Mouse (Mus musculus) hindbrain, embryonic 12.5 days (tissue): ENCODE results near the gene Ubl5. TPM values are rescaled to one million over a fixed set of nuclear protein-coding genes. Genes with fewer than 3 reads are reported as not detected.
"Not testable (repeated sequence)": the region's sequence is repeated elsewhere in the genome, so short reads cannot be mapped to it uniquely, and the experiment has no call there.

ENCODE experiments used
- ATAC-seq: fragments of 200-750 bp; cut with Nextera tagmentation; 2 replicates; pipeline ENCODE4 v1.8.0; 2017; ENCODE audit warnings: moderate TSS enrichment; ENCODE audit not compliant: low FRiP score
- H3K27ac ChIP-seq: fragments of 300-500 bp; sonication (generic); 2 replicates; pipeline ENCODE4 v1.5.1; 2016; ENCODE audit warnings: mild to moderate bottlenecking
- H3K27me3 ChIP-seq: fragments of 300-500 bp; sonication (generic); 2 replicates; pipeline ENCODE4 v1.6.1; 2016; ENCODE audit warnings: mild to moderate bottlenecking
- H3K36me3 ChIP-seq: fragments of 300-500 bp; sonication (generic); 2 replicates; pipeline ENCODE4 v1.6.1; 2016; ENCODE audit warnings: mild to moderate bottlenecking
- H3K4me1 ChIP-seq: fragments of 300-500 bp; sonication (generic); 2 replicates; pipeline ENCODE4 v1.6.1; 2016
- H3K4me2 ChIP-seq: fragments of 300-500 bp; sonication (generic); replicated peaks from 2 replicates; pipeline ENCODE4 v1.6.1; 2016; ENCODE audit warnings: mild to moderate bottlenecking
- H3K4me3 ChIP-seq: fragments of 300-500 bp; sonication (generic); 2 replicates; pipeline ENCODE4 v1.5.1; 2016; ENCODE audit warnings: mild to moderate bottlenecking
- H3K9ac ChIP-seq: fragments of 300-500 bp; sonication (generic); 2 replicates; pipeline ENCODE4 v1.6.1; 2016; ENCODE audit warnings: mild to moderate bottlenecking, moderate library complexity
- H3K9me3 ChIP-seq: fragments of 300-500 bp; sonication (generic); replicated peaks from 2 replicates; pipeline ENCODE4 v1.6.1; 2016; ENCODE audit warnings: mild to moderate bottlenecking
- WGBS: fragments of 180-500 bp; shearing (Covaris S2); methylation state at CpG from one replicate; pipeline ENCODE4 v1.1.7; 2016; 5-methylcytosine and 5-hydroxymethylcytosine counted together
- polyA plus RNA-seq: library from polyadenylated mRNA; unstranded; fragments of >200 nt; fragmentation: Nextera tagmentation; extraction: Ambion mirVana; gene quantifications from 2 replicates; pipeline ENCODE4 v1.2.1, GENCODE M21; 2016

Ubl5 gene
- 445 and 471 TPM in 2 replicates for polyA plus RNA-seq

DNA sequence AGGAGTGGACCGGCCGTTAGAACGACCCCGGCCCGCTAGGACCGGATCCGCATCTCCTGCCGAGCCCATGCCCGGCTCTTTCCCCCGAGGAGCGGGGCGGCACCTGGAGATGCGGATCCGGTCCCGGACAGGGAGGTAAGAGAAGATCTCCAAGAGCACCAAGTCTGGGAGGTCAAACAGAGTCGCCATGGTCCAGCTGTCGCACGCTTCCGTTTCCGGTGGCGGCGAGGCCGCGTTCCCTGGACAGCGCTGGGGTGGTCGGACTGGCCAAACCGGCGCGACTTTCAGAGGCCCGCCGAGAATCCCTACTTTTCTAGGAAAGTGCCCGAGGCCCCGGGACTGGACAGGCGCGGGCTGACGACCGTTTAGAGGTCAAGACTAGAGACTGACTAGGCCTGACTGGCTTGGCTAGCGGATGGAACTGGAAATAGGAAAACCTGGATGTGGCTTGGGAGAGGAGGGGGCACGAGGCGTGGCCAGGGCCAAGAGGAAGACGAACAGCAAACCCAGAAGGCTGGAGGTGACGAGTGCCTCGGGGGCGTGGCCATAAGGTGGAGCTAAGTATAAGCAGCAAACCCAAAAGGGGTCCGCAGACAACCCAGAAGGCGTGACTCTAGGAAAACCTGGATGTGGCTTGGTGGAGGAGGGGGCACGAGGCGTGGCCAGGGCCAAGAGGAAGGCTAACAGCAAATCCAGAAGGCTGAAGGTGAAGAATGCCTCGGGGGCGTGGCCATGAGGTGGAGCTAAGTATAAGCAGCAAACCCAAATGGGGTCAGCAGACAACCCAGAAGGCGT is at the start of gene Ubl5:
Ubl5 (plus strand) TSS at position 778 of the 795 bp plus-strand sequence.
- peak within 1 kb of the TSS; percentile 88 for H3K4me3 ChIP-seq
- peaks cover 31% of the 10 kb centered on the region for H3K4me1 ChIP-seq
- peak; percentile 92 for ATAC-seq
- peak within 1 kb of the TSS; percentile 88 for H3K9ac ChIP-seq
- H3K36me3 ChIP-seq = peaks cover 28% of the 10 kb centered on the region
- no peaks in the 10 kb centered on the region for H3K9me3 ChIP-seq
- under 1% methylated on average over 51 of the region's 51 CpGs for WGBS
- peak within 1 kb of the TSS; percentile 93 for H3K27ac ChIP-seq
- peak within 1 kb of the TSS; percentile 98 for H3K4me2 ChIP-seq
- no peaks in the 10 kb centered on the region for H3K27me3 ChIP-seq

DNA sequence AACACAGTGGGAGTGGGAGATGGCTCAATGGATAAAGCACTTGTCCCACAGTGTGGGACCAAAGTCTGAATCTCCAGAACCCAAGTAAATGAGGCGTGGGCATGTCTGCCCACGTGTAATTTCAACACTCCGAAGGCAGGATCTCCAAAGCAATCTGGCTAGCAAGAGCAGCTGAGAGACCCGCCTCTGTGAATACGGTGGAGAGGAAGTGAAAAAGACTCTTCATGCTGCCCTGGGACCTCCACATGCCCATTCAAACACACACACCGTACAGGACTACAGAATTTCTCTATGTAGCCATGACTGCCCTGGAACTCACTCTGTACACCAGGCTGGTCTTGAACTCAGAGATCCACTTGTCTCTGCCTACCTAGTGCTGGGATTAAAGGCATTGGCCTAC is 41.4 kb upstream of the Ubl5 start:
- peaks cover 18% of the 10 kb centered on the region for H3K36me3 ChIP-seq
- no peaks in the 10 kb centered on the region for H3K27me3 ChIP-seq
- no peak overlapping the region for H3K27ac ChIP-seq
- no peak overlapping the region for H3K4me2 ChIP-seq
- H3K9me3 ChIP-seq = no peaks in the 10 kb centered on the region
- H3K9ac ChIP-seq = no peak overlapping the region
- no peak overlapping the region for H3K4me3 ChIP-seq
- 80% methylated on average over 6 of the region's 6 CpGs for WGBS
- no peaks in the 10 kb centered on the region for H3K4me1 ChIP-seq
- ATAC-seq = no peak

DNA sequence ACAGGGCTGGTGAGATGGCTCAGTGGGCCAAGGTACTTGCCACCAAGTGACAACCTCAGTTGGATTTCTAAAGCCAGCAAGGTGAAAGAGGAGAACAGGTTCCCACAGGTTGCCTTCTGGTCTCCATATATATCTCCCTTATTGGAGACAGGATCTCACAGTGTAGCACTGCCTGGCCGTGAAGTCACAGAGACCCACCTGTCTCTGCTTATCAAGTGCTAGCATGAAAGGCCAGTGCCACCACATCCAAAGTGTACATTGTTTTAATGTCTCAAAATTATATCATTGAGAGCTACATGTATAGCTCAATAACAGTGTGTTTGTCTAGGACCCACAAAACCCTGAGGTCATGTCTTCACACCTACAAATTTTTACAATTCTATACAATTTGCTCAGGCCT is 36.4 kb upstream of the Ubl5 start:
- H3K9ac ChIP-seq = 0 out of 2 replicates have a peak overlapping the region, but pooled peaks have one; percentile 82
- WGBS = 100% methylated on average over 1 of the region's 1 CpGs
- peak overlapping the region; percentile 68 for H3K4me2 ChIP-seq
- no peaks in the 10 kb centered on the region for H3K4me1 ChIP-seq
- no peaks in the 10 kb centered on the region for H3K9me3 ChIP-seq
- ATAC-seq = no peak
- 0 out of 2 replicates have a peak overlapping the region, but pooled peaks have one; percentile 98 for H3K27ac ChIP-seq
- H3K36me3 ChIP-seq = peaks cover 15% of the 10 kb centered on the region
- no peaks in the 10 kb centered on the region for H3K27me3 ChIP-seq
- peak overlapping the region; percentile 72; the same call in 1 of the 2 replicates for H3K4me3 ChIP-seq

DNA sequence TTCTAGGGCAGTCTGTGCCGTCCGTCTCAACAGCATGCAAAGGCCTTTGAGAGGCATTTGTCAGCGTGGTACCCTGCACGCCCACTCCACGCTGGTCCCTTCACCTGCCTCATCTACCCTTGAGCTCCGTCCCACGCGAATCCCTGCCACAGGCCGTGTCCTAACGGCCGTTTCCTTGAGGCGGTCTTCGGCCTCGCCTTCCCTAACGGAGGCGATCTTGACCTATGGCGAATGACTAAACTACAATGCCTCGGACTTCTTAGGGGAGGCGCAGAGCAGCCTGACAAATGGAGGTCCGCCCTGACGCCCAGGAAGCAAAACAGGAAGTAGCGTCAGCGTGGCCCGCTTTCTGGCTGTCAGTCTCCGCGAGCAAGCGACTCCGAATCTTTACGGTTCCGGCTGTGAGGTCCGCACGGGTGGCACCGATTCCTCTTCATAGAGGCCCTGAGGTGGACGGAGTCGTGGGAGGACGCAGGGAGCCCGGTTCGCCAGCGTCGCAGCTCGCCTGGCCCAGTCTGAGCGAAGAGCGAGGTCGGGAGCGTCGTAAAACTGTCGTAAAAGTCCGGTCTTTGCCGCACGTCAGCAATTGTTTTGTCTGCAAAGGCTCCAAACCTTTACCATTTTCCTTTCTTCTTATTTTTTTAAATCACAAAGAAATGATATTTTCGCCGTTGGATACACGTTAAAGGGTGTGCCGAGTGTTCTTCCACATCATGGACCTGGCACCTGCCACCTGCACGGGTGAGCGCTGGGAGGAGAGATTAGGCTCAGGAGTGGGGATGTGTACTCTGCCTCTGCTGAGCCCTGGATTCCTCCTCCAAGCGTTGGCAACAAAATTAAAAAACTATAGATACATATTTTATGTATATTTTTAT is 35.3 kb upstream of the Ubl5 start:
- Histone ChIP-seq H3K4me1 (no peaks in the 10 kb centered on the region), H3K9ac (peak overlapping the region; percentile 82), H3K36me3 (peaks cover 10% of the 10 kb centered on the region), H3K4me3 (peak overlapping the region; percentile 72), H3K27me3 (no peaks in the 10 kb centered on the region), H3K27ac (peak overlapping the region; percentile 98), H3K9me3 (no peaks in the 10 kb centered on the region), H3K4me2 (peak overlapping the region; percentile 68)
- WGBS = under 1% methylated on average over 57 of the region's 57 CpGs
- ATAC-seq = peak; percentile 90

DNA sequence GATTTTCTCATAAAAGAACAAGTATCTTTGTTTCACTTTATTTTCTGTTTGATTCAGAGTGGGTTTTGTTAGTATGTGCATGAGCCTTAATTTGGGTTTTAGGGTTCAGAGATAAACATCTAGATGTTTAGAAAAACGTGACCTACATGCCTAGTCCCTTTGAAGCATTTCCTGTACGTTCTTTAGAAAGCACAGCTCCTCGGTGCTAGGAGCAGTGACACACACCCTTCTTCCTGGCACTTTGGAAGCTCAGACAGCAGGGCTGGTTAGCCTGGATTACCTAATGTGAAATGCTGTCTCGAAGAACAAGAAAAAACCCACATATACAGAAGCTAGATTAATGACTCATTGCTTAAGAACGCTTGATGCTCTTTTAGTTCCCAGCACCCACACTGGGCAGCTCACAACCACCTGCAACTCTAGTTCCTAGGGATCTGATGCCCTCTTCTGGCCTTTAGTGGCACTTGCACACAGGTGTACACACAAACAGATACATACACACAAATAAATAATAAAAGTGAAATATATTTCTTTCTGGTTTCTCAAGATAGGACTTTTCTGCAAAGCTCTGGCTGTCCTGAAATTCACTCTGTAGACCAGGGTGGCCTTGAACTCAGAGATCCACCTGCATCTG is 32.7 kb upstream of the Ubl5 start:
- Histone ChIP-seq H3K27me3 (no peaks in the 10 kb centered on the region), H3K9ac (no peak overlapping the region), H3K4me3 (no peak overlapping the region), H3K36me3 (peaks cover 10% of the 10 kb centered on the region), H3K27ac (no peak overlapping the region), H3K4me2 (no peak overlapping the region), H3K4me1 (no peaks in the 10 kb centered on the region), H3K9me3 (no peaks in the 10 kb centered on the region)
- ATAC-seq = no peak
- WGBS = 84% methylated on average over 5 of the region's 5 CpGs

DNA sequence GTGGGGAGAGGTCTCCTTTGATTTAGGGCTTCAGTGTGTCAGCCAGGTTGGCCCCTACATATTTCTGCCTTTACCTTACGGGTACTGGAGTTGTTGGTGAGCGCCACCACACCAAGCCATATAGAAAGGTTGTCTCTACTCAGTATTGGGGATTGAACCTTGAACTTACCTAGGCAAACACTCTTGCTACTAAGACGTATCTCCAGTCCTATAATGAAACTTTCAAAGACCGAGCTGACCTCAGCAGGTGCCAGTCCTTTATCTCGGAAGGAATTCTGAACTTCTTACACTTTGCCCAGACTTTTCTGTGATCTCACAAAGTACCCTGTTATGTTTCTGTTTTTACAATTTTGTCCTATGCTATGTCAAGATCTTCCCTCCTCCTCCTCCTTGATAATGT is 30.7 kb upstream of the Ubl5 start:
- Histone ChIP-seq H3K4me3 (no peak overlapping the region), H3K4me1 (no peaks in the 10 kb centered on the region), H3K9ac (no peak overlapping the region), H3K9me3 (no peaks in the 10 kb centered on the region), H3K27ac (no peak overlapping the region), H3K4me2 (no peak overlapping the region), H3K27me3 (no peaks in the 10 kb centered on the region), H3K36me3 (peaks cover 14% of the 10 kb centered on the region)
- 84% methylated on average over 5 of the region's 5 CpGs for WGBS
- no peak for ATAC-seq

DNA sequence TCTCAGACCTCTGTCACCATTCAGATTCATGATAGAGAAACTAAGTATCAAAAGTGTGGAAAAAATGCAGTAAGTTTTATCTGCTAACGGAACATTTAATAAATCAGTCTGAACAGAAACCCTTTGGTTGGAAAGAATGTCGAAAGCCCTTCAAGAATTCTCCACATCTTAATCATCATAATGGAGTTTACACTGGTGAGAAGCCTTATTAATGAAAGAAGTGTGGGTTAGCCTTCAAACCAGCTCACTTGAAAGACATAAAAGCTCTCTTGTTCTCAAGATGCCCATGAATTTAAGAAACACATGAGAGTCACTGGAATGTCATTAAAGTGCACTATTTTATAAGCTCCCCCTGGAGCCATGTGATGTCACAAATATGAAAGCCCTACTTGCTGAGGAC is 26.0 kb upstream of the Ubl5 start:
- Histone ChIP-seq H3K4me1 (no peaks in the 10 kb centered on the region), H3K27ac (no peak overlapping the region), H3K9me3 (no peaks in the 10 kb centered on the region), H3K9ac (no peak overlapping the region), H3K27me3 (no peaks in the 10 kb centered on the region), H3K4me2 (no peak overlapping the region), H3K4me3 (no peak overlapping the region), H3K36me3 (peaks cover 12% of the 10 kb centered on the region; the same call in 1 of the 2 replicates)
- WGBS = 92% methylated on average over 2 of the region's 2 CpGs
- no peak for ATAC-seq

DNA sequence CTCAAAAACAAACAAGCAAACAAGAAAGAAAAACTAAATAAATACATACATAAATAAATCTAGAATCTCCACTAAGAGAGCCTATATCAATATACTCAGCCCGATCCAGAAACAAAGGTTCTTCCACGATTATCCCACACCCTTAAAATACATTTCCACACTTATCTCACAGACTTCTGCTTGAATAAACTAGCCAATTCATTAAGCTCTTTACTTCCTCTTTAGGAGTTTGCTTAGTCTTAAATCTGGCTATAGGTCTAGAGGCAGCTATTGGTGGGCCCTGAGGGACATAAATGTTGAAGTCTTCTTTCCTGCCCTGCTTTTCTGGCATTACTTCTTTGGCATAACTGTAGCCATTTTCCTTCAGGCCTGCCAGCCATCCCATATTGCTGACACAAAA is 11.3 kb upstream of the Ubl5 start:
- H3K36me3 ChIP-seq = no peaks in the 10 kb centered on the region
- ATAC-seq = no peak
- H3K4me2 ChIP-seq = no peak overlapping the region
- no peaks in the 10 kb centered on the region for H3K27me3 ChIP-seq
- H3K9ac ChIP-seq = no peak overlapping the region
- no peak overlapping the region for H3K4me3 ChIP-seq
- H3K4me1 ChIP-seq = no peaks in the 10 kb centered on the region
- 98% methylated on average over 2 of the region's 2 CpGs for WGBS
- H3K9me3 ChIP-seq = no peaks in the 10 kb centered on the region
- H3K27ac ChIP-seq = no peak overlapping the region

DNA sequence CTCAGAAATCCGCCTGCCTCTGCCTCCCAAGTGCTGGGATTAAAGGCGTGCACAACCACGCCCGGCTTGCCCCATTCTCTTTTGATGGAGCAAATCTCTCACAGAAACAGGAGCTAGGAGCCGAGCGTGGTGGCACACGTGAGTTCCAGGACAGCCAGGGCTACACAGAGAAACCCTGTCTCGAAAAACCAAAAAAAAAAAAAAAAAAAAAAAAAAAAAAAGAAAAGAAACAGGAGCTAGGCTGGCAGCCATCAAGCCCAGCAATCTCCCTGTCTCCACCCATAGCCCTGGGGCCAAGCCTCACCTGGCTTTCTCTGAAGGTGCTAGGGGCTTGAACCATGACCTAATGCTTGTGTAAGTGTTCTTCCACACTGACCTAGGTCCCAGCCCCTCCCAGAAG is 7.0 kb upstream of the Ubl5 start:
- H3K9ac ChIP-seq, H3K4me2 ChIP-seq, H3K4me3 ChIP-seq, H3K27ac ChIP-seq, H3K27me3 ChIP-seq, H3K9me3 ChIP-seq, ATAC-seq, H3K4me1 ChIP-seq: not testable (repeated sequence)
- peaks cover 21% of the 10 kb centered on the region for H3K36me3 ChIP-seq
- WGBS = 87% methylated on average over 8 of the region's 8 CpGs

DNA sequence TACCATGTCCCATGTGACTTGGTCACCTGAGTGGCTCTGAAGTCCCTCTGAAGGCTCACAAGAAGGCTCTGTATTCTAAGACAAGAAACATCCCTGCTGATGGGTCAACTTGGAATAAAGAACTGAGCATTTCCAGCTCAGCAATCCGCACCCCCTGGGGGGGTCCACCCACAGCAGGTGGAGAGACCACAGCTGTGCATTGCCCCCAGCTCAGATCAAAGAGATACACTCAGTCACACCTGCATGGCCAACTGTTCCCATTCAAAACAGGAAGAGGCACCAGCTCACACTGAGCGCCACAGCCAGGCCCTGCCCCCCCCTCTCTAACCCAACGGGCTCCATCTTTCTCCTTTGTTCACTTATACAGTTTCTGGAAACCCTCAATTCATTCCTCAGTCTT is 6.4 kb upstream of the Ubl5 start:
- Histone ChIP-seq H3K4me2 (no peak overlapping the region), H3K9ac (no peak overlapping the region), H3K27ac (no peak overlapping the region), H3K36me3 (peaks cover 21% of the 10 kb centered on the region), H3K27me3 (no peaks in the 10 kb centered on the region), H3K9me3 (no peaks in the 10 kb centered on the region), H3K4me3 (no peak overlapping the region), H3K4me1 (peaks cover 11% of the 10 kb centered on the region)
- WGBS = 73% methylated on average over 3 of the region's 3 CpGs
- ATAC-seq = no peak

DNA sequence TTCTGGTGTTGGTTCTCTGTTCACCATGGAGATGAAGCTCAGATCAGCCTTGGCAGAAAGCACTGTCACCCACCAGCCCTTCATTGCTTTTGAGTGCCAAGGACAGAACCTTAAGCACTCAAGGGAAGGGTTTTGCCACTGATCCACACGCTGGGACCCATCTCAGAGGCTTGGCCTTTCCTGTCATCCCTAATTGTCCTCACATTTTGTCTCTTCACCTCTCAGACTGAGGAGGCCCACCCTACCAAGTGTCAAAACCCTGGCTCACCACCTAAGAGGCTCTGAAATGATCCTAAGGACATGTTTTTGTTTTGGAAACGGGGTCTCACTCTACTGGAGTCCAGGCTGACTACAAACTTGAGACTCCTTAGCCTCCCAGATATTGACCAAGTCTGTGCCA is 5.9 kb upstream of the Ubl5 start:
- Histone ChIP-seq H3K36me3 (peaks cover 21% of the 10 kb centered on the region), H3K4me3 (no peak overlapping the region), H3K27me3 (no peaks in the 10 kb centered on the region), H3K4me2 (no peak overlapping the region), H3K27ac (no peak overlapping the region), H3K4me1 (peaks cover 15% of the 10 kb centered on the region), H3K9me3 (no peaks in the 10 kb centered on the region), H3K9ac (no peak overlapping the region)
- 86% methylated on average over 2 of the region's 2 CpGs for WGBS
- ATAC-seq = no peak

DNA sequence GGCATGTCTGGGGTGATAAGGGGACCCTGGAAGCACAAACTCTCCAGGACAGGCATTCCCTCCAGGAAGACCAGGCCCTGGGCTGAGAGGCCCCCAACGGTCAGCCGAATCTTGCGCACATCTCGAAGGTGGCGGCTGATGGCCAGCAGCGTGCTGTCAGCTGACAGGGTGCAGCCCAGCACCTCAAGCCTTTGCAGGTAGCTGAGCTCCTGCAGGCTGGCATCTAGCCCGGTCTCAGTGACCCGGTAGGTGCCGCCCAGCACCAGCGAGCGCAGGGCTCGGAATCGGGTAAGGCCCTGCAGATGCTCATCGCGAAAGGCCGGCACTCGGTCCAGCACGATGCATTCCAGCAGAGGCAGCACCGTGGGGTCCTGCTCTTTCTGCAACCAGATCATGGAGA is 4.1 kb upstream of the Ubl5 start:
- H3K4me2 ChIP-seq = no peak overlapping the region
- H3K27me3 ChIP-seq = no peaks in the 10 kb centered on the region
- H3K4me1 ChIP-seq = peaks cover 17% of the 10 kb centered on the region
- H3K36me3 ChIP-seq = peaks cover 21% of the 10 kb centered on the region
- H3K9ac ChIP-seq = no peak overlapping the region
- no peak for ATAC-seq
- no peaks in the 10 kb centered on the region for H3K9me3 ChIP-seq
- WGBS = 95% methylated on average over 19 of the region's 19 CpGs
- H3K4me3 ChIP-seq = no peak overlapping the region
- no peak overlapping the region for H3K27ac ChIP-seq
